23 mouse cellular contexts compared by ENCODE assay signal in the genomic region with DNA sequence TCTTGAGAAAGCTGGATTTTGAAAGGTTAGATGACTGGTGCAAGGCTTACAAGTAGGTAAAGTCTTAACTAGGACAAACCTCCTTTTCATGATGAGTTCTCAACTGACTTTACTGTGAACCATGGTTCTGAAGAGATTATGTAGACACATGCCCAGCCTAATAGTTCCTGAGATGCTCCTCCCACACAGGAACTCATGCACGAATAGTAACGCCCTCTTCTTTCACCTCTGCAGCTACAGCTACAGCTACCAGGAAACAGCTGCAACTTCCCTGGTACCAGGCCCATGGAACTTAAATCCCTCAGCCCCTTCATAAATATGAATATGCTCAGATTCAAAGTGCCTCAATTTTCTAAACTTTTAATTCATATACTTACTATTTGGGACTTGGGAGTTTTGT. TPM values are rescaled to one million over a fixed set of nuclear protein-coding genes. Genes with fewer than 3 reads are reported as not detected.
DNase-seq lines count a peak whose midpoint lies in the region; ATAC-seq and TF ChIP-seq lines count a peak whose summit lies in the region.
"Had no signal": no experiment of that assay in that cellular context is flagged by ENCODE, and none has a peak within 500 bp of the region (broad histone marks: within the 10 kb centered on the region; RNA-seq: fewer than 3 reads in every experiment).

No protein-coding gene starts in this region.

- H3K4me2 ChIP-seq in forebrain, embryonic 11.5 days (ENCODE audit: low read depth, low read length, severe bottlenecking) = no peak overlapping the region
- H3K4me2 ChIP-seq in forebrain, embryonic 16.5 days (ENCODE audit: low read length) = no peak overlapping the region
- H3K4me2 ChIP-seq in hindbrain, postnatal 0 days (ENCODE audit: low read depth, low read length) = no peak overlapping the region
- H3K4me2 ChIP-seq: embryonic facial prominence, embryonic 15.5 days; heart, embryonic 15.5 days; hindbrain, embryonic 12.5 days; intestine, embryonic 15.5 days had no signal

- H3K4me1 ChIP-seq in forebrain, embryonic 11.5 days (replicated peaks; ENCODE audit: control insufficient read depth, insufficient read depth, low read length) = no peaks in the 10 kb centered on the region
- no peaks in the 10 kb centered on the region for H3K4me1 ChIP-seq in forebrain, embryonic 16.5 days (replicated peaks; ENCODE audit: control insufficient read depth, insufficient read depth, low read length)
- H3K4me1 ChIP-seq in limb, embryonic 10.5 days = no peaks in the 10 kb centered on the region
- no peaks in the 10 kb centered on the region for H3K4me1 ChIP-seq in hindbrain, postnatal 0 days (ENCODE audit: insufficient read depth, low read length)
- H3K4me1 ChIP-seq: embryonic facial prominence, embryonic 15.5 days; heart, embryonic 15.5 days; hindbrain, embryonic 12.5 days; intestine, embryonic 15.5 days; midbrain, embryonic 10.5 days had no signal

- no peak overlapping the region for H3K9ac ChIP-seq in forebrain, embryonic 11.5 days (ENCODE audit: low read length)
- no peak overlapping the region for H3K9ac ChIP-seq in forebrain, embryonic 16.5 days (replicated peaks; ENCODE audit: low read depth, low read length)
- H3K9ac ChIP-seq in hindbrain, postnatal 0 days (replicated peaks; ENCODE audit: low read length) = no peak overlapping the region
- H3K9ac ChIP-seq: embryonic facial prominence, embryonic 15.5 days; heart, embryonic 15.5 days; hindbrain, embryonic 12.5 days; intestine, embryonic 15.5 days had no signal

- H3K27me3 ChIP-seq in forebrain, embryonic 11.5 days (ENCODE audit: control insufficient read depth, insufficient read depth, low read length) = no peaks in the 10 kb centered on the region
- no peaks in the 10 kb centered on the region for H3K27me3 ChIP-seq in forebrain, embryonic 16.5 days (replicated peaks; ENCODE audit: control insufficient read depth, insufficient read depth, low read length)
- H3K27me3 ChIP-seq in limb, embryonic 10.5 days (ENCODE audit: low read depth, poor library complexity, severe bottlenecking) = no peaks in the 10 kb centered on the region
- H3K27me3 ChIP-seq in hindbrain, postnatal 0 days (ENCODE audit: insufficient read depth, low read length) = no peaks in the 10 kb centered on the region
- H3K27me3 ChIP-seq: embryonic facial prominence, embryonic 15.5 days; heart, embryonic 15.5 days; hindbrain, embryonic 12.5 days; intestine, embryonic 15.5 days had no signal

- TF ChIP-seq CTCF in hindbrain, postnatal 0 days (IDR thresholded peaks at IDR 0.05; ENCODE audit: low read depth) = no peak

- 0 out of 2 replicates have a peak, but pooled peaks have one; percentile 28 for ATAC-seq in forebrain, embryonic 11.5 days (replicated peaks; ENCODE audit: low FRiP score)
- no peak for ATAC-seq in forebrain, embryonic 16.5 days
- no peak for ATAC-seq in hindbrain, postnatal 0 days
- no peak for ATAC-seq in megakaryocyte, adult 5-6 weeks (ENCODE audit: poor library complexity, severe bottlenecking)
- ATAC-seq: intestine, embryonic 15.5 days had no signal

- no peak for DNase-seq in forebrain, embryonic 11.5 days (ENCODE audit: low spot score)
- DNase-seq in 416B (ENCODE audit: low read depth) = peak; percentile 58
- DNase-seq in R1 (ENCODE audit: low read depth, low spot score) = peak; percentile 10
- peak; percentile 23 for DNase-seq in limb, embryonic 10.5 days (ENCODE audit: low spot score)
- no peak for DNase-seq in hindbrain, postnatal 0 days (ENCODE audit: low spot score)
- no peak for DNase-seq in thymus, postnatal 10 days (ENCODE audit: low spot score in 2 of 2)
- DNase-seq: adrenal gland, postnatal 14 days; cerebellum, adult 11 months; cerebellum, postnatal 14 days; heart, adult 2 months; kidney, adult 9 months; kidney, postnatal 4 days; lung, postnatal 14 days; retina, postnatal 1 day; right cerebral cortex, postnatal 4 days; thymus, postnatal 14 days had no signal

- H3K36me3 ChIP-seq in forebrain, embryonic 11.5 days (ENCODE audit: control insufficient read depth, insufficient read depth, low read length) = peaks cover 13% of the 10 kb centered on the region; the same call in 1 of the 2 replicates
- peaks cover 14% of the 10 kb centered on the region; the same call in 1 of the 2 replicates for H3K36me3 ChIP-seq in forebrain, embryonic 16.5 days (ENCODE audit: control insufficient read depth, insufficient read depth)
- peaks cover 43% of the 10 kb centered on the region for H3K36me3 ChIP-seq in limb, embryonic 10.5 days
- H3K36me3 ChIP-seq in hindbrain, postnatal 0 days (ENCODE audit: insufficient read depth, low read length) = peaks cover 14% of the 10 kb centered on the region

- no peak overlapping the region for H3K4me3 ChIP-seq in forebrain, embryonic 11.5 days (ENCODE audit: low read depth, low read length)
- H3K4me3 ChIP-seq in forebrain, embryonic 16.5 days (replicated peaks; ENCODE audit: low read length) = no peak overlapping the region
- H3K4me3 ChIP-seq in limb, embryonic 10.5 days = no peak overlapping the region
- H3K4me3 ChIP-seq in hindbrain, postnatal 0 days (ENCODE audit: low read length) = no peak overlapping the region
- H3K4me3 ChIP-seq: embryonic facial prominence, embryonic 15.5 days; heart, adult 2 months; heart, embryonic 15.5 days; hindbrain, embryonic 12.5 days; intestine, embryonic 15.5 days; midbrain, embryonic 10.5 days had no signal

- no peaks in the 10 kb centered on the region for H3K9me3 ChIP-seq in forebrain, embryonic 11.5 days (ENCODE audit: control insufficient read depth, low read length)
- no peaks in the 10 kb centered on the region for H3K9me3 ChIP-seq in forebrain, embryonic 16.5 days (ENCODE audit: control insufficient read depth, low read length)
- no peaks in the 10 kb centered on the region for H3K9me3 ChIP-seq in limb, embryonic 10.5 days (replicated peaks)
- H3K9me3 ChIP-seq in hindbrain, postnatal 0 days (ENCODE audit: low read length) = no peaks in the 10 kb centered on the region
- H3K9me3 ChIP-seq: embryonic facial prominence, embryonic 15.5 days; heart, embryonic 15.5 days; hindbrain, embryonic 12.5 days; intestine, embryonic 15.5 days; midbrain, embryonic 10.5 days had no signal

- WGBS in forebrain, embryonic 11.5 days = 48% methylated on average over 2 of the region's 2 CpGs
- WGBS in forebrain, embryonic 16.5 days = 20% methylated on average over 2 of the region's 2 CpGs
- 67% methylated on average over 2 of the region's 2 CpGs for WGBS in limb, embryonic 10.5 days
- WGBS in hindbrain, postnatal 0 days = 45% methylated on average over 2 of the region's 2 CpGs

- H3K27ac ChIP-seq in forebrain, embryonic 11.5 days (ENCODE audit: low read depth, low read length) = 0 out of 2 replicates have a peak overlapping the region, but pooled peaks have one; percentile 37
- no peak overlapping the region for H3K27ac ChIP-seq in forebrain, embryonic 16.5 days (ENCODE audit: low read length)
- no peak overlapping the region for H3K27ac ChIP-seq in limb, embryonic 10.5 days
- no peak overlapping the region for H3K27ac ChIP-seq in hindbrain, postnatal 0 days
- H3K27ac ChIP-seq: embryonic facial prominence, embryonic 15.5 days; heart, adult 2 months; heart, embryonic 15.5 days; hindbrain, embryonic 12.5 days; intestine, embryonic 15.5 days; midbrain, embryonic 10.5 days had no signal

RNA-seq across cellular contexts. Expression of a gene that starts 11.4 kb away (rescaled TPM):
- polyA plus RNA-seq in forebrain, embryonic 11.5 days (2014; fragmentation: Nextera tagmentation; extraction: Ambion mirVana) = 47.6 and 52.9 TPM in 2 replicates
- polyA plus RNA-seq in forebrain, embryonic 16.5 days (2015; fragmentation: Nextera tagmentation; extraction: Ambion mirVana) = 31.6 and 35.3 TPM in 2 replicates
- 51.6 and 53.4 TPM in 2 replicates for polyA plus RNA-seq in limb, embryonic 10.5 days (2016; fragmentation: Nextera tagmentation; extraction: Ambion mirVana)
- 18.1 and 23.8 TPM in 2 replicates for total RNA-seq in hindbrain, postnatal 0 days (2014; rRNA removed)
- 14.4 and 15.8 TPM in 2 replicates for polyA plus RNA-seq in hindbrain, postnatal 0 days (2015; fragmentation: Nextera tagmentation; extraction: Ambion mirVana)
- total RNA-seq in megakaryocyte, adult 5-6 weeks (2015) = 14.3 and 18.3 TPM in 2 replicates
- 34.4 and 34.9 TPM in 2 replicates for total RNA-seq in megakaryocyte, adult 5-6 weeks (2017)

RNA-seq across cellular contexts. Expression of a gene that starts 28.5 kb away (rescaled TPM):
- polyA plus RNA-seq in forebrain, embryonic 11.5 days (2014; fragmentation: Nextera tagmentation; extraction: Ambion mirVana) = 1.8 and 2.9 TPM in 2 replicates
- polyA plus RNA-seq in forebrain, embryonic 16.5 days (2015; fragmentation: Nextera tagmentation; extraction: Ambion mirVana) = 3.2 and 3.9 TPM in 2 replicates
- 0.33 and 0.50 TPM in 2 replicates for polyA plus RNA-seq in limb, embryonic 10.5 days (2016; fragmentation: Nextera tagmentation; extraction: Ambion mirVana)
- total RNA-seq in hindbrain, postnatal 0 days (2014; rRNA removed) = 11.1 and 15.0 TPM in 2 replicates
- polyA plus RNA-seq in hindbrain, postnatal 0 days (2015; fragmentation: Nextera tagmentation; extraction: Ambion mirVana) = 5.5 and 8.5 TPM in 2 replicates
- 0.42 TPM in 1 of 2 replicates, not detected in the other for total RNA-seq in megakaryocyte, adult 5-6 weeks (2015)
- total RNA-seq in megakaryocyte, adult 5-6 weeks (2017) = not detected in 2 replicates

Comparison
In these comparisons a context has a peak if more than half of its experiments do, and no peak if none do; other contexts are left out.
1. DNase-seq: peak in 416B (single experiment), R1 (single experiment) and limb, embryonic 10.5 days (single experiment); none in forebrain, embryonic 11.5 days (single experiment), hindbrain, postnatal 0 days (single experiment) and thymus, postnatal 10 days (0 of 2).